Mouse (Mus musculus): ENCODE measurements around the gene Tfrc. TPM values are rescaled to one million over a fixed set of nuclear protein-coding genes. Genes with fewer than 3 reads are reported as not detected.

Gene Tfrc
- polyA plus RNA-seq, 2 experiments, result 235 to 388 TPM

DNA sequence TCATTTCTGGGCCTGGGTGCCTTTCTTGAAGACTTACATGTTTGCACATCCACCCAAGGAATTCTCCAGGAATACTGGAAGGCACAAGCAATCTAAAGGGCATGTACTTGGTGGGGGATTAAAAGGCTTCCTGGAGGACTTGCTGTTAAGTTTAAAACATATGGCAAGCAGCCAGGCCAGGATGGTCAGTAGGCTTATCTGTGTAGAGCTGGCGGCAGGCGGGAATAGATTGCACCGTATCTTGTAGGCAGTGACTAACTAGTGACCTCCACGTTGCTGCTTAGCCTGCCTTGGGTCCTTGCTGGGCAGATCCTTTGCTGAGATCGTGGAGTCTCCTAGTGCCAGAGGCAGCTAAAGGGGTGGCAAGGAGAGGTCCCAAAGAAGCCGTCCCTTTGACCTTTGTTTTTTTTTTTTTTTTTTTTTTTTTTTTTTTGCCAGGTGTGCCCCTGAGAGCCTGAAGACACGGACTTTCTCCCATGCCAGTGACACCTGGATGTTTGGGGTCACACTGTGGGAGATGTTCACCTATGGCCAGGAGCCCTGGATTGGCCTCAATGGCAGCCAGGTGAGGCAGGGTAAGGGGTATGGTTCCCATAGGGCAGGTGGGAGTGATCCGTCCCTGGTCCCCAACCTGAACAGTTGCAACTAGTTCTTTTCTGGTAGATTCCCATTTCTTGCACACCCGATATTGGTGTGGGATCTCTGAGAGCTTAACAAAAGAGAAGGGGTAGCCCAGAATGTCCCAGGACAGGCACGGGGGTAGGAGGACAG is 61.8 kb downstream of the Tfrc start:
- no peaks in the 10 kb centered on the region for H3K27me3 ChIP-seq (ENCODE audit: control insufficient read depth, insufficient read depth, low read length)
- peak; percentile 47 to 59 (median 57) for DNase-seq (ENCODE audit: low read depth in 3 of 3, low spot score in 3 of 3)
- H3K4me2 ChIP-seq (ENCODE audit: low read depth), result peak overlapping the region; percentile 20; the same call in 1 of the 2 replicates
- no peak overlapping the region for H3K4me3 ChIP-seq (ENCODE audit: insufficient read depth in 1 of 2, low read depth in 2 of 2, low read length in 2 of 2)
- H3K9me3 ChIP-seq (ENCODE audit: control insufficient read depth, low read length), result no peaks in the 10 kb centered on the region
- no peak for ATAC-seq (ENCODE audit: insufficient read depth)
- peaks cover 45 to 49% of the 10 kb centered on the region in 2 experiments for H3K4me1 ChIP-seq (replicated peaks; ENCODE audit: control insufficient read depth in 2 of 2, insufficient read depth in 2 of 2, low read length in 1 of 2)
- H3K9ac ChIP-seq (replicated peaks), result peak overlapping the region; percentile 23; the same call in 1 of the 2 replicates
- peaks cover 7% of the 10 kb centered on the region for H3K36me3 ChIP-seq (replicated peaks; ENCODE audit: control insufficient read depth, insufficient read depth, low read depth)
- H3K27ac ChIP-seq, result no peak overlapping the region
- peak; percentile 69 for TF ChIP-seq EP300 (IDR thresholded peaks at IDR 0.05; ENCODE audit: low read depth)
- no peak for TF ChIP-seq CTCF (IDR thresholded peaks at IDR 0.05; ENCODE audit: low read depth)
- WGBS (ENCODE audit: insufficient replicate concordance), result 43% methylated on average over 10 of the region's 10 CpGs

DNA sequence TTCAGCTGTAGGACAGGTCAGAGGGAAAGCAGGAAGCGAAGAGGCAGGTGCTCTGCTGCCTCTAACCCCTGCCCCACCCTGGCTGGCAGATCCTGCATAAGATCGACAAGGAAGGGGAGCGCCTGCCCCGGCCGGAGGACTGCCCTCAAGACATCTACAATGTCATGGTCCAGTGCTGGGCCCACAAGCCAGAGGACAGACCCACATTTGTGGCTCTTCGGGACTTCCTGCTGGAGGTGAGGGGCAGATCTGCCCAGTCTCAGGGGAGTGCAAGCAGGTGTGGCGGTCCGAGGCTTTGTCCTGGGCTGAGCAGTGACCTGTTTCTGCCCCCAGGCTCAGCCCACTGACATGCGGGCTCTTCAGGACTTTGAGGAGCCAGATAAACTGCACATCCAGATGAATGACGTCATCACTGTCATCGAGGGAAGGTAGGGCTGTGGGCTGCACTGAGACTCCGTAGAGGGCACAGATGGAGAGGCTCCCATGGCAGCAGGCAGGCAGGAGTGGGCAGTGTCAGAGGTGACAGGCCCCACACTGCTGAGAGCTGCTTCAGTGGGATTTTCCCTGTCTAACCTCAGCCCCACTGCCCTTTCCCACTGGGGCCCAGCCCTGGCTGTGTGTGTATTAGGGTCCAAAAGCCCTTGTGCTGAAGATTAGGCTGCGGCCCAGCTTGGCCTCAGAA is 62.6 kb downstream of the Tfrc start:
- Histone ChIP-seq H3K36me3 (replicated peaks; ENCODE audit: control insufficient read depth, insufficient read depth, low read depth) (peaks cover 13% of the 10 kb centered on the region), H3K9ac (replicated peaks) (0 out of 2 replicates have a peak overlapping the region, but pooled peaks have one; percentile 7), H3K4me3 (ENCODE audit: insufficient read depth in 1 of 2, low read depth in 2 of 2, low read length in 2 of 2) (no peak overlapping the region), H3K27me3 (ENCODE audit: control insufficient read depth, insufficient read depth, low read length) (no peaks in the 10 kb centered on the region), H3K4me2 (ENCODE audit: low read depth) (no peak overlapping the region), H3K4me1 (replicated peaks; ENCODE audit: control insufficient read depth in 2 of 2, insufficient read depth in 2 of 2, low read length in 1 of 2) (peaks cover 38 to 43% of the 10 kb centered on the region in 2 experiments), H3K9me3 (ENCODE audit: control insufficient read depth, low read length) (no peaks in the 10 kb centered on the region), H3K27ac (no peak overlapping the region)
- ATAC-seq (ENCODE audit: insufficient read depth), result no peak
- 70% methylated on average over 13 of the region's 13 CpGs for WGBS (ENCODE audit: insufficient replicate concordance)
- no peak for TF ChIP-seq CTCF (IDR thresholded peaks at IDR 0.05; ENCODE audit: low read depth)
- no peak for TF ChIP-seq EP300 (IDR thresholded peaks at IDR 0.05; ENCODE audit: low read depth)
- no peak for DNase-seq (ENCODE audit: low read depth in 3 of 3, low spot score in 3 of 3)

DNA sequence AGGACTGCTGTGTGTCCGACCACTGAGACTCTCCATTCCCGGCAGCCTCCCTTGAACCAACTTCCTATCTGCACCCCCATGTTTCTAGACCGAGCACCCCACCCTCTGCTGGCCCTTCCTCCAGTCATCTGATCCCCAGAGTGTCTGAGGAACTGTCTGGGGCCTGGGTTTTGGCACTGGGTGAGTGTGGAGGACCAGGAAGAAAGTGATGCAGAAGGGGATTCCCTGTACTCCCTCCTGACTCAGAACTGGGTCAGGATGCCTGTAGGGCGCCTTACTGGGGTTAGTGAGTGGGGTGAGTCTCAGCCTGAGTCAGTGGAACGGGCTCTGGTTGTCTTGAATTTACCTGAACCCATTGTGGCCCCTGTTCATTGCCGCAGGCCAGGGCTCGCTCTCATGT is 63.5 kb downstream of the Tfrc start:
- DNase-seq (ENCODE audit: low read depth in 3 of 3, low spot score in 3 of 3) (no peak), ATAC-seq (ENCODE audit: insufficient read depth) (no peak)
- 78% methylated on average over 7 of the region's 7 CpGs for WGBS (ENCODE audit: insufficient replicate concordance)
- no peaks in the 10 kb centered on the region for H3K27me3 ChIP-seq (ENCODE audit: control insufficient read depth, insufficient read depth, low read length)
- no peak overlapping the region for H3K9ac ChIP-seq (replicated peaks)
- H3K36me3 ChIP-seq (replicated peaks; ENCODE audit: control insufficient read depth, insufficient read depth, low read depth), result peaks cover 13% of the 10 kb centered on the region
- no peak overlapping the region for H3K4me3 ChIP-seq (ENCODE audit: insufficient read depth in 1 of 2, low read depth in 2 of 2, low read length in 2 of 2)
- no peak overlapping the region for H3K4me2 ChIP-seq (ENCODE audit: low read depth)
- H3K4me1 ChIP-seq (replicated peaks; ENCODE audit: control insufficient read depth in 2 of 2, insufficient read depth in 2 of 2, low read length in 1 of 2), result peaks cover 29 to 34% of the 10 kb centered on the region in 2 experiments
- no peak for TF ChIP-seq CTCF (IDR thresholded peaks at IDR 0.05; ENCODE audit: low read depth)
- no peak for TF ChIP-seq EP300 (IDR thresholded peaks at IDR 0.05; ENCODE audit: low read depth)
- H3K27ac ChIP-seq, result no peak overlapping the region
- no peaks in the 10 kb centered on the region for H3K9me3 ChIP-seq (ENCODE audit: control insufficient read depth, low read length)

DNA sequence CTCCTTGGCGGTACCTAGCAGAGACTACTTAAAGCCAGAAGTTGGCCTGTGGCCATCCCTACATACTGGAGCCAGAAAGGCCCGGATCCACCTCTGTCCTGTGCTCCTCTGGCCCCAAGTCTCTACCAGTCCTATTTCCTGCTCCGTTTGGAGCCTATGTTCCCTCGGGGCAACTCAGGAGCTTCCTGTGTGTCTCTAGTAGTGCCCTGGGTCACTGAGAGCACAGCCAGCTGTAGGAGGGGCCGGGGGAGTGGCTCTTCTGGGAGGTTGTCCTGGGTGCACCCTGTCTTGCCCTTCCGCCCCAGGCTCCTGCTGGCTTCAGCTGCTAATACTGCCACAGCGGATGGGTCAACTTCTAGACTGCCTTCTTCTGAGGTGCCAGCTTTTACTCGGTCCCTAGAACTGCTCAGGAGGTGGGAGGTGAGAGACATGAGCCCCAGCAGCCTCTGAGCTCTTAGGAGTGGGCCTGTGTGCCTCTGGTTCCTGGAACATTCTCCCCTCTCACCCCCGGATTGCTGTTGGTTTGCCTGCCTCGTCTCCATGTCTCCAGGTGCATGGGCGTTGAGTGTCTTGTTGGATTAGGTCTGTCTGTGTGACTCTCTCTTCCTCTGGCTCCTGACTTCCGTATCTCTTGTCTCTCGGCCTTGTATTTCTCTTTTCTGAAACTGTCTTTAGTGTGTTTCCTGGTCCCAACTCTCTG is 64.3 kb downstream of the Tfrc start:
- H3K36me3 ChIP-seq (replicated peaks; ENCODE audit: control insufficient read depth, insufficient read depth, low read depth), result peaks cover 13% of the 10 kb centered on the region
- 78% methylated on average over 13 of the region's 13 CpGs for WGBS (ENCODE audit: insufficient replicate concordance)
- DNase-seq (ENCODE audit: low read depth in 3 of 3, low spot score in 3 of 3) (no peak), ATAC-seq (ENCODE audit: insufficient read depth) (no peak)
- no peak overlapping the region for H3K9ac ChIP-seq (replicated peaks)
- H3K4me3 ChIP-seq (ENCODE audit: insufficient read depth in 1 of 2, low read depth in 2 of 2, low read length in 2 of 2), result no peak overlapping the region
- H3K27ac ChIP-seq, result no peak overlapping the region
- no peaks in the 10 kb centered on the region for H3K27me3 ChIP-seq (ENCODE audit: control insufficient read depth, insufficient read depth, low read length)
- no peak for TF ChIP-seq EP300 (IDR thresholded peaks at IDR 0.05; ENCODE audit: low read depth)
- no peak for TF ChIP-seq CTCF (IDR thresholded peaks at IDR 0.05; ENCODE audit: low read depth)
- no peak overlapping the region for H3K4me2 ChIP-seq (ENCODE audit: low read depth)
- H3K4me1 ChIP-seq (replicated peaks; ENCODE audit: control insufficient read depth in 2 of 2, insufficient read depth in 2 of 2, low read length in 1 of 2), result peaks cover 24 to 28% of the 10 kb centered on the region in 2 experiments
- no peaks in the 10 kb centered on the region for H3K9me3 ChIP-seq (ENCODE audit: control insufficient read depth, low read length)

Measured in liver, embryonic 14.5 days (tissue).